Mouse (Mus musculus): ENCODE results near the gene Cdk6.
"Not testable (repeated sequence)": the region's sequence is repeated elsewhere in the genome, so short reads cannot be mapped to it uniquely, and the experiment has no call there.

The Cdk6 gene

GRCm38 (mm10) chr5:3344081-3344631 is 2.9 kb downstream of the Cdk6 start:
- DNase-seq (ENCODE audit: extremely low spot score, low read depth, low spot score) = no peak

DNA sequence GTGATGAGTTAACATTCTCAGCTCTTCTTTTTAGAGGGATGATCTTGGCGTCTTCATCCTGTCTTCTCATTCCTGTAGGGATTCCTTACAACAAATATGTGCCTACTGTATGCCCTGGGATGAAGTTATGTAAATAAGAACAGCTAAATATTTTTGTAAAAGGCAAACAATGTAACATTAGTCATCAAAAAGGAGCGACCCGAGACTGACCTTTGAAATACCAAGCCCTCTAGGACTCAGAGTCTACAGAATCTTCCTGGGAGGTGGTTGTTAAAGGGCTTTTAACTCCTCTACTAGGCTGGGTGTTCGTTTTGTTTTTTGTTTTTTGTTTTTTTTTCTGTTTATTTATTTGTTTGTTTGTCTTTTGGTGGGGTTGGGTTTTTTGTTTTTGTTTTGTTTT is 4.3 kb downstream of the Cdk6 start:
- not testable (repeated sequence) for DNase-seq (ENCODE audit: extremely low spot score, low read depth, low spot score)

- not testable (repeated sequence) for DNase-seq (ENCODE audit: extremely low spot score, low read depth, low spot score)
Measured at GRCm38 (mm10) chr5:3349393-3349792, 8.1 kb downstream of the Cdk6 start.

DNA sequence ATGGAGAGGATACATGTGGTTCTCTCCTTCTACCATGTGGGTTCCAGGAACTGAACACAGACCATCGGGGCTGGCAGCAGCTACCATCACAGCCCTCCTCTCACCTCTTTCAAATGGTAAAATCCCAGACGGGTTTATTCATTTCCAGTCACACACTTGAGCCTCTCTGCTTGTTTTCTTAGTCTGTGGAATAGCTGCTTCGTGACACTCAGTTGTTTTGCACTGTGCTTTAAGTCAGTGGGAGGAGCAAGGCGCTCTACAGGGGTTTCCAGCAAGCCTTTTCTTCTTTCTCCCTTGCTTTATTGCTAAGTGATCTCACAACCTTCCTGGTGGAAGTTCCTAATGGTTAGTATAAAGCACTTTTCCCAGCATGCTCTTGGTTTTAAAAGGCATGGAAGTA is 10.6 kb downstream of the Cdk6 start:
- not testable (repeated sequence) for DNase-seq (ENCODE audit: extremely low spot score, low read depth, low spot score)

DNA sequence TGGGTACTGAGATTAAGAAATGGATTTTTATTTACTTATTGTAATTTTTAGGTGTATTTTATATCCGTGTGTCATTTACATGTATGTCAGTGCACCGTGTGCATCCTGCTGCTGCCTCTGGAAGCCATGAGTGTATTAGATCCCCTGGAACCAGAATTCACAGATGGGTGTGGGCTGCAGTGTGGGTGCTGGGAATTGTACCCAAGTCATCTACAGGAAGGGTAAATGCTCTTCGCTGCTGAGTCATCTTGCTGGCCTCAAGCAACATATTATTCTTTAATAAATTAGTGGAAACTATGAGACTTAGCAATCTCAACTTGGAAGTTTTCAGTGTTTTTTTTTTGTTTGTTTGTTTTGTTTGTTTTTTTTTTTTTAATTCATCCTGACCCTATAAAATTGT is 11.0 kb downstream of the Cdk6 start:
- no peak for DNase-seq (ENCODE audit: extremely low spot score, low read depth, low spot score)

DNA sequence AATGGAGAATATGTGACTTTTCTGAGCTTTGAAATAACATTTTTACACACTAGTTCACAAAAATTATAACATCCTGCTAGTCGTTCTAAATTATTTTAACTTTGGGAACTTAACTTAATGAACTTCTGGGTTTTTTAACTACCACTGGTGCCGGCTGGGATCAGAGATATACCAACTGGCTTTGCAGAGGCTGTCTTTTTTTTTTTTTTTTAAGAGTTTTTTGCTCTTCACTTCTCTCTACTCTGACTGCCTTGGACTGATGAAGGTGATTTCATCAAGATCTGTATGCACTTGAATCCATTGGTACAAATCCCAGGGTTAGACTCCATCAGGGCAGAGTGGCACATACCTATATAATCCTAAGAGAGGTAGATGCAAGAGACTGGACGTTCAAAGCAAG is 11.5 kb downstream of the Cdk6 start:
- no peak for DNase-seq (ENCODE audit: extremely low spot score, low read depth, low spot score)

DNA sequence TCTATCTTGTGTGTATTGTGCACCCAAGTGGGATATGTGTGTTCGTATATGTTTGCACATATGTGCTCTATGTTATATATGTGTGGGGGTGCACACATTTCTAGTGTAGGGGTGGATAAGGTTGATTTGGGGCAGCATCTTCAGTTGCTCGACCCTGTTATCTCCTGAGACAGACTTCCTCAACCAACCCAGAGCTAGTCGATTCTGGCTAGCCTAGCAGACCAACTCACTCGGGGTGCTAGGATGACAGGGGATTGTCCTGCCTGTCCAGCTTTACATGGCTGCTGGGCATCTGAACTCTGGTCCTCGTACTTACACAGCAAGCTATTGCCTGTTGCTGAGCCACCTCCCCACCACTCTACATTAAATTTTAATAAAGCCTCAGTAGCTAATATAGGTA is 13.0 kb downstream of the Cdk6 start:
- no peak for DNase-seq (ENCODE audit: extremely low spot score, low read depth, low spot score)

DNA sequence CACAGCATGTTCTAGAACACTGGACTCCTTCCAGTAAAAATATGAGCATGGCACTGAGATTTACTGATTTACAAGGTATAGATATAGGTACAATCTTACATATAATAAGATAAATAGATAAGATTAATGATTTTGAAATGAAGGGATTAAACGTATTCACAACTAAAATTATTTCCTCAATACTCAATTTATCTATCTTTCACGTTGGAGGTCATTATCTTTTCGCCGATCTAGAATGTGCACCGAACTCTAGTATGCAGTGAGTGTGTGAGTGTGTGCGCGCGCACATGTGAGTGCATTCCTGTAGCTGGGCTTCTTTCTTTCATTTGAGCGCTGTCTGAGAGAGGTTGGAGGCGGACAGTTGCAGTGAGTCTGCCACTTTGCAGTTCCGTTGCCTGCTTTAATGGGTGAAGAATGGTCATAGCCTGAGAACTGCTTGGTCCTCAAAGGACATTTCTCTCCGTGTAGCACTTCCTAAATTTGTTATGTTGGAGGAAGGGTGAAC is 13.8 kb downstream of the Cdk6 start:
- no peak for DNase-seq (ENCODE audit: extremely low spot score, low read depth, low spot score)

DNA sequence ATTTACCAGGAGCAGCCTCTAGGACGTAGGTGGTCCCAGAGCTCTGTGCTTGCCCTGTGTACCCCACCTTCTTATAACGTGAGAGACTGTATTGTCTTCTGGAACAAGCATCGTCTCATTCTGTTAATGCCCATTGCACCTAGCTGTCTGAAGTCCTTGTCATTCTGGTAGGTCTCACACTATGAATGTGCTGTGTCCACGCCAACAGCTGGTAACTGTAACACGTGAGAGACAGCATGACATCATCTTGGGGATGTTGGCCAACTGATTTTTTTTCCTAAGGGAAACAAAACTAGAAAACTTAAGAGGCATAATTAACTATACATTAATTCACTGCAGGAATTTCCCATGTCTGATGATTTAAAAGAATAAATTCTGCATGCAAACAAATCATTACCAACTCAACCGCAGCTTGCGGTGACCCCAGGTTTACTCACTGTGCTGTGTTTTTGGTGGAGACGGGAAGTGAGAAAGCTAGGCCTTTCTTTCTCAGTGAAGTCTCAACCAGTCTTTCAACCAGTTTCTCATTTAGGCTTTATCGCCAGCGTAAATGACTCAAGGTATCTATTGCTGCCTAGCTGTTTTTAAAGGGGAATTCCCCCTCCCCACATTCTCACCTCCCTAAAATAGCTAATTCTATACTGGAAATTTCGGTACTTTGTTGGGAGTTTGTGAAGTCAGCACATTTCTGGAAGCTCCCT is 14.4 kb downstream of the Cdk6 start:
- no peak for DNase-seq (ENCODE audit: extremely low spot score, low read depth, low spot score)

GRCm38 (mm10) chr5:3356261-3356778 is 15.0 kb downstream of the Cdk6 start:
- DNase-seq (ENCODE audit: extremely low spot score, low read depth, low spot score) = no peak

- no peak for DNase-seq (ENCODE audit: extremely low spot score, low read depth, low spot score)
Measured at GRCm38 (mm10) chr5:3357496-3357895, 16.2 kb downstream of the Cdk6 start.

DNA sequence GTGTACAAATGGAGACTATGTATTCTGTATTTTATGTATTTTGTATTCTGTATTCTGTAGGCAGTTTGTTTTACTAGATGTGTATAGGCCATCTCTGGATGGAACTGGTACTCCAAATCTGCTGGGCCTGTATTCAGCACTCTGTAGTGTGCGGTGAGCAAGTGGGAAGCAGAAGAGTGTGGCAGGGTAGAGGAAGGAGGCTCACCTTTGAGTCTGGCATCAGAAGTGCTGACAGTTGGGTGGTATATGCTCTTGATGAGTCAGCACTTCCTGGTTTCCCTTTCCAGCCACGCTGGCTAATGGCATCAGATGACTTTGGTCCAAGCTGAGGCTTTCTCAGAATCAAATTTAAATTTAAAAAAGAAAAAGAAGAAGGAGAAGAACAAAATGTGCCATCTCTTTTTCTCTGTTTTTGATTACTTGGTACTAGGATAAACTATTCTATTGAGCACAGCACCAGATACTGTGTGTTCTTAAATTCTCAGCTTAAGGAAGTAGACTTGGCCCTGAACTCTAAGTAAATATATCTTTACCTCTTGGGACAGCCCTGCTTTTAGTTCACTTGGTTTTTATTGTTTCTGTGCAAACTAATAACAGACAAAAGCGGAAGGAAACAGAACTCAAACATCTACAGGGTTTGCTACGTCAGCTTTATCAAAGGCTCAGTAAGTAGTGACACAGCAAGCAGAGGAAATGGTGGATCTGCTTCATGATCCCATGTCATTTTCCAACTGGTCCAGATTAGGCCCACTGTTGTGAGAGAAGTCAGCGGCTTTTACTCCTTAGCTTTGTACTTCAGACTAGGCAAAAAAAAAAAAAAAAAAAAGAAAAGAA is 17.6 kb downstream of the Cdk6 start:
- DNase-seq (ENCODE audit: extremely low spot score, low read depth, low spot score) = no peak

DNA sequence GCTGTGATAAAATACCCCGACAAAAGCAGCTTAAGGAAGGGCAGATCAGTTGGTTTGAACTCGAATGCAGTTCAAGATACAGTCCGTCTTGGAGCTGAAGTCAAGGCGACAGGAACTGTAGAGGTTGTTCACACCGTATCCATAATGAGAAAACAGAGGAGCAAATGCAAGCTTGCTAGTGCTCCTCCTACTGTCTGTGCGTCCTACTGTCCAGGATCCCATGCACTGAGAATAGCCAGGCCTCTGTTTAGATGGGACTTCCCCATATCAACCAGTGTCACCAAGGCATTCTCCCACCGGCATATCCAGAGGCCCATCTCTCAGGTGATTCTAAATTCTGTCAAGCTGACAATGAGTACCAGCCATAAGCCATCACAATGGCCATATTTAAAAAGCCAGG is 18.6 kb downstream of the Cdk6 start:
- no peak for DNase-seq (ENCODE audit: extremely low spot score, low read depth, low spot score)

DNA sequence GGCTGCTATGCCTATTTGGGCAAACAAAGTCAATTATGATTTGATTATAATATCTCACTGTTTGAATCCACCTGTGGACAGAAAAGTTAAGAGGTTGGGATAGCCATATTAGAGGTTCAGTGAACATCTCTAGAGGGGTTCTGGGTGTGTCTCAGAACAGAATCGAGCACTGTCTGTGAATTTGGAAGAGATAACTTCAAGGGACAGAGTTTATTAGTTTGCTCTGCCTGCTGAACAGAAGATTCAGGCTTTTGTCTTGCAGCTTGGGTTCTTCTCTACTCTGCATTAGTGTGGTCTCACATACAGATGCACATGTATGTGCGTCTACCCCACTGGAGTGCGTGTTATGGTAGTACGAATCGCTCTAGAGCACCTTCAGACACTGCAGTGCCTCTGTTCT is 20.0 kb downstream of the Cdk6 start:
- no peak for DNase-seq (ENCODE audit: extremely low spot score, low read depth, low spot score)

- DNase-seq (ENCODE audit: extremely low spot score, low read depth, low spot score) = no peak
Measured at GRCm38 (mm10) chr5:3362111-3362510, 20.8 kb downstream of the Cdk6 start.

GRCm38 (mm10) chr5:3363036-3363983 is 22.0 kb downstream of the Cdk6 start:
- DNase-seq (ENCODE audit: extremely low spot score, low read depth, low spot score) = no peak

GRCm38 (mm10) chr5:3367045-3367444 is 25.8 kb downstream of the Cdk6 start:
- DNase-seq (ENCODE audit: extremely low spot score, low read depth, low spot score) = no peak

DNA sequence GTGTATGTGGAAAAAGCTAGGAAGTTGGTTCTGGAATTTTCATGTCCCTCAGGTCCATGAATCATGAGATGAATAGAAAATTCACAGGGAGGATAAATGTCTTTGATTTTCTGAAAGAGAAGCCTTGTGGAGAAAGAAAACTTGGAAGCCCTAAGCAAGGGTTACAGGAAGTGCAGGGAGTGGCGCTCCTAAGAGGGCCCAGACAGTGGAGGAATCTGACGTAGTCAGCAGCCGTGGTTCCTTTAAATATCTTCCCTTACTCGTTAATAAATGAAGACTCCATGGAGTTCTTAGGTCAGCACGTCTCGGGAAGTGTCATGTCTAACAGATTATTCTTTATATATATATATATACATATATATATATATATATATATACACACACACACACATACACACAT is 28.0 kb downstream of the Cdk6 start:
- DNase-seq (ENCODE audit: extremely low spot score, low read depth, low spot score) = no peak

DNA sequence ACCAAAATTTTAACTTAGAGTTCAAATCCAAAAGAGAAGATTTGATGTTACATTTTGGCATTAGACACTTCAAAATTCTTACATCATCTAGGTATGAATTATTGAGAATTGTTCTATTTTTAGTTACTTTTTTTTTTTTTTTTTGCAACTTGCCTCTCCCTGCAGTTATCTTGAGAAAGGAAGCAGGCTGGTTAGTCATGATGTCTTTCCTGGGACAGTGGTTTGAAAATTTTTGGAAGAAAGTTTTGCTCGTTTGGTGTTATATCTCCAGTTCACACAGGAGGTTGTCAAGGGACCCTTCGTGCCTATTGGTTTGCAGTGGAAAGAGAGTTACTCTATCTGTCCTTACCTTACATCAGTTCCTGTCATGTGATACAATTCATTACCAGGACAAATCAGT is 29.9 kb downstream of the Cdk6 start:
- no peak for DNase-seq (ENCODE audit: extremely low spot score, low read depth, low spot score)

DNA sequence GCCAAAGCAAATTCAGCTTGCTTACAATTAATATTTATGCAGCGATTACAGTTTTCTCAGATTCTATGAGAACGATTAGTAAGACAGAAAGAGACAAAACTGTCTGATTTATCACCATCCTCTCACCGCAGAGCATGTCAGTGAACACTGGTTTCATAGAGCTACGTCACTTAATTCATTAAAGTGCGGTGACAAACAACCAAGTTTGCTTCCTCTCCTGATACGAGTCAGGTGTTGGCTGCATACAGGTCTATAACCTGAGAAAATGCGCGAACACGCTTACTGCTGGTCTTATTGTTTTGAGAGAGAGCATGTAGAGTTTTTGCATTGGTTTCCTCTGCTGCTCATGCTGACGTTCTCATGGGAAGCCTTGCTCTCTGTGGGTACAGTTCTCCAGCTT is 31.9 kb downstream of the Cdk6 start:
- DNase-seq (ENCODE audit: extremely low spot score, low read depth, low spot score) = no peak

DNA sequence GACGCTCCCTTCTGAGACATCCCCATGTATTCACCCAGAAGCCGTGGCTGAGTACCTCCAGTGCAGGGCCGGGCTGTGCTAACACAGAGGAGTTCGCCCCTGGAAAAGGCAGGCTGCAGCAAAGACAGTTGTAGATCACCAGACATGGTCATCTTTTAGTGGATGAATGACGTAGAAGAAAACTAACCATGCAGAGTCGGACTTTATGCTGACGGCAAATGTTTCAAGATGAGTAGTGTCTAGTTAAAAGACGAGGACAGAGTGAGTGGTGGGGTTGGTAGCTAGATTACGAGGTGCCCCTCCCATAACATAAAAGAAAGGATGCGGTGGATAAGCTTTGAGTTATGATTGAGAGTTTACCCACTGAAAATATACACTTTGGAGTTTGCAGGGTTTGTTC is 33.5 kb downstream of the Cdk6 start:
- no peak for DNase-seq (ENCODE audit: extremely low spot score, low read depth, low spot score)

Measured in hindlimb bud, embryonic 11.5 days (tissue).